Mouse (Mus musculus) forebrain, postnatal 0 days (tissue): ENCODE measurements around the gene Lingo2. TPM values are rescaled to one million over a fixed set of nuclear protein-coding genes. Genes with fewer than 3 reads are reported as not detected.
A peak's percentile ranks its signal among the peaks of the same experiment; 100 is the strongest.
"Not testable (repeated sequence)": the region's sequence is repeated elsewhere in the genome, so short reads cannot be mapped to it uniquely, and the experiment has no call there.

Source experiments
- ATAC-seq: fragments of 200-750 bp; cut with Nextera tagmentation; 2 replicates; pipeline ENCODE4 v1.8.0; 2017; ENCODE audit warnings: mild to moderate bottlenecking, moderate library complexity
- DNase-seq: peaks from one replicate; pipeline ENCODE4 v3.0.0-alpha.2; 2015
- H3K27ac ChIP-seq: fragments of 300-500 bp; sonication (generic); 2 replicates; pipeline ENCODE4 v1.5.1; 2014; ENCODE audit warnings: low read depth, mild to moderate bottlenecking, antibody characterized with exemption, low read length, moderate library complexity, mixed read lengths
- H3K27me3 ChIP-seq: fragments of 300-500 bp; sonication (generic); 2 replicates; pipeline ENCODE4 v1.6.1; 2014; ENCODE audit warnings: mild to moderate bottlenecking, low read length, mixed read lengths; ENCODE audit not compliant: insufficient read depth
- H3K36me3 ChIP-seq: fragments of 300-500 bp; sonication (generic); 2 replicates; pipeline ENCODE4 v1.6.1; 2014; ENCODE audit warnings: mild to moderate bottlenecking, moderate library complexity; ENCODE audit not compliant: insufficient read depth
- H3K4me1 ChIP-seq: fragments of 300-500 bp; sonication (generic); 2 replicates; pipeline ENCODE4 v1.6.1; 2014; ENCODE audit warnings: antibody characterized with exemption; ENCODE audit not compliant: insufficient read depth
- H3K4me2 ChIP-seq: fragments of 300-500 bp; sonication (generic); 2 replicates; pipeline ENCODE4 v1.6.1; 2014; ENCODE audit warnings: low read depth, mild to moderate bottlenecking, moderate library complexity
- H3K4me3 ChIP-seq: fragments of 300-500 bp; sonication (generic); 2 replicates; pipeline ENCODE4 v1.5.1; 2014; ENCODE audit warnings: low read depth, low read length, mixed read lengths
- H3K9ac ChIP-seq: fragments of 300-500 bp; sonication (generic); 2 replicates; pipeline ENCODE4 v1.6.1; 2014; ENCODE audit warnings: mild to moderate bottlenecking
- H3K9me3 ChIP-seq: fragments of 300-500 bp; sonication (generic); 2 replicates; pipeline ENCODE4 v1.6.1; 2016; ENCODE audit warnings: low read length
- CTCF ChIP-seq: sonication (generic); IDR thresholded peaks from 2 replicates; pipeline ENCODE4 v1.5.1; 2016; ENCODE audit warnings: antibody characterized with exemption, control low read depth, low read depth
- WGBS: fragments of 180-500 bp; shearing (Covaris S2); extraction: QIAGEN DNeasy Blood & Tissue Kit; methylation state at CpG from one replicate; pipeline ENCODE4 v1.1.7; 2014; 5-methylcytosine and 5-hydroxymethylcytosine counted together
- polyA plus RNA-seq: library from polyadenylated mRNA; unstranded; fragments of >200 nt; fragmentation: Nextera tagmentation; extraction: Ambion mirVana; gene quantifications from 2 replicates; pipeline ENCODE4 v1.2.1, GENCODE M21; 2015
- total RNA-seq: library from RNA; depleted of rRNA; stranded (reverse); fragments of >200 nt; gene quantifications from 2 replicates; pipeline ENCODE4 v1.2.3, GENCODE M21; 2014

The Lingo2 gene
- total and polyA plus RNA-seq, 2 experiments from 2014 or later = 43.2 to 43.8 TPM

- no peak overlapping the region for H3K4me3 ChIP-seq
- H3K9ac ChIP-seq = no peak overlapping the region
- TF ChIP-seq CTCF = no peak
- no peaks in the 10 kb centered on the region for H3K27me3 ChIP-seq
- no peak overlapping the region for H3K4me2 ChIP-seq
- no peaks in the 10 kb centered on the region for H3K4me1 ChIP-seq
- no peaks in the 10 kb centered on the region for H3K9me3 ChIP-seq
- 87% methylated on average over 4 of the region's 4 CpGs for WGBS
- ATAC-seq (no peak), DNase-seq (no peak)
- H3K36me3 ChIP-seq = no peaks in the 10 kb centered on the region
- H3K27ac ChIP-seq = no peak overlapping the region
These were observed 856.1 kb downstream of the Lingo2 start for GRCm38 (mm10) chr4:36095482-36095881.

GRCm38 (mm10) chr4:36081095-36081852 lies 870.3 kb downstream of the Lingo2 start:
- no peak for TF ChIP-seq CTCF
- Histone ChIP-seq H3K27ac (no peak overlapping the region), H3K9me3 (no peaks in the 10 kb centered on the region), H3K4me2 (no peak overlapping the region), H3K4me1 (no peaks in the 10 kb centered on the region), H3K9ac (no peak overlapping the region), H3K4me3 (no peak overlapping the region), H3K36me3 (no peaks in the 10 kb centered on the region), H3K27me3 (no peaks in the 10 kb centered on the region)
- ATAC-seq = peak; percentile 48; the same call in 1 of the 2 replicates
- WGBS = 19% methylated on average over 3 of the region's 3 CpGs
- DNase-seq = peak; percentile 27

- H3K4me1 ChIP-seq = no peaks in the 10 kb centered on the region
- H3K27ac ChIP-seq = no peak overlapping the region
- no peaks in the 10 kb centered on the region for H3K27me3 ChIP-seq
- DNase-seq (no peak), ATAC-seq (no peak)
- no peak overlapping the region for H3K4me3 ChIP-seq
- no peak for TF ChIP-seq CTCF
- 81% methylated on average over 6 of the region's 6 CpGs for WGBS
- no peak overlapping the region for H3K9ac ChIP-seq
- no peak overlapping the region for H3K4me2 ChIP-seq
- H3K36me3 ChIP-seq = no peaks in the 10 kb centered on the region
- H3K9me3 ChIP-seq = no peaks in the 10 kb centered on the region
These were observed 872.5 kb downstream of the Lingo2 start for GRCm38 (mm10) chr4:36078910-36079525.

GRCm38 (mm10) chr4:36064701-36065100 lies 886.8 kb downstream of the Lingo2 start:
- not testable (repeated sequence) for H3K27me3 ChIP-seq, H3K4me2 ChIP-seq, H3K9ac ChIP-seq, DNase-seq, H3K9me3 ChIP-seq, H3K36me3 ChIP-seq, ATAC-seq, H3K4me1 ChIP-seq, H3K27ac ChIP-seq, H3K4me3 ChIP-seq
- WGBS = 67% methylated on average over 1 of the region's 1 CpGs

- 32% methylated on average over 6 of the region's 6 CpGs for WGBS
- H3K4me1 ChIP-seq = no peaks in the 10 kb centered on the region
- H3K4me3 ChIP-seq = no peak overlapping the region
- no peaks in the 10 kb centered on the region for H3K36me3 ChIP-seq
- H3K27me3 ChIP-seq = no peaks in the 10 kb centered on the region
- H3K4me2 ChIP-seq = no peak overlapping the region
- DNase-seq (no peak), ATAC-seq (no peak)
- no peak for TF ChIP-seq CTCF
- H3K9ac ChIP-seq = no peak overlapping the region
- no peaks in the 10 kb centered on the region for H3K9me3 ChIP-seq
- H3K27ac ChIP-seq = no peak overlapping the region
These were observed 898.7 kb downstream of the Lingo2 start for GRCm38 (mm10) chr4:36052791-36053376.

GRCm38 (mm10) chr4:36040361-36040760 lies 911.2 kb downstream of the Lingo2 start:
- WGBS = 67% methylated on average over 3 of the region's 3 CpGs
- Histone ChIP-seq H3K4me1 (no peaks in the 10 kb centered on the region), H3K9me3 (no peaks in the 10 kb centered on the region), H3K4me3 (no peak overlapping the region), H3K36me3 (no peaks in the 10 kb centered on the region), H3K4me2 (no peak overlapping the region), H3K9ac (no peak overlapping the region), H3K27ac (no peak overlapping the region), H3K27me3 (no peaks in the 10 kb centered on the region)
- ATAC-seq (peak; percentile 40), DNase-seq (peak; percentile 10)
- TF ChIP-seq CTCF = no peak

GRCm38 (mm10) chr4:36038742-36039141 lies 912.8 kb downstream of the Lingo2 start:
- no peak overlapping the region for H3K27ac ChIP-seq
- WGBS = 92% methylated on average over 2 of the region's 2 CpGs
- no peaks in the 10 kb centered on the region for H3K27me3 ChIP-seq
- H3K4me1 ChIP-seq = no peaks in the 10 kb centered on the region
- DNase-seq (no peak), ATAC-seq (no peak)
- no peak for TF ChIP-seq CTCF
- no peak overlapping the region for H3K9ac ChIP-seq
- no peaks in the 10 kb centered on the region for H3K36me3 ChIP-seq
- no peak overlapping the region for H3K4me3 ChIP-seq
- H3K9me3 ChIP-seq = no peaks in the 10 kb centered on the region
- no peak overlapping the region for H3K4me2 ChIP-seq
